Mouse (Mus musculus): ENCODE data around the gene Fadd. TPM values are rescaled to one million over a fixed set of nuclear protein-coding genes. Genes with fewer than 3 reads are reported as not detected.

Gene Fadd
- total and polyA plus RNA-seq, 3 experiments, result 7.2 to 11.6 TPM; not detected in 1

DNA sequence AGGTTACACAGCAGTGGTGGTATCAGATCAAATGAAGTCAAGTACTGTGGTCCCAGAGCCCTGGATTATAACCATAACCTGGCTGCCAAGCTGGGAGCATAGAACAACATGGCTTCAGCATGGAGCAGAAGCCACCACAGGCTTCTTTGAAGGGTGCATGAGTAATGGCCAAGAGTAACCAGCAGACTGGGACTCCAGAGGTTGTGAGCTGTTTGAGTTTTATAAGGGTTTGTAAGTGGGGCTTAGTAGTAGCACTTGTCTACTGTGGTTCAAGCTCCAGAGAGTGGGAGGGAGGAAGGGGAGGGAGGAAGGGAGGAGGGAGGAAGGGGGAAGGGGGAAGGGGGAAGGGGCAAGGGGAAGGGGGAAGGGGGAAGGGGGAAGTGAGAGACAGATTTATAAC lies 38.1 kb upstream of the Fadd start:
- Histone ChIP-seq H3K9ac (ENCODE audit: control insufficient read depth, low read depth, low read length, poor library complexity, severe bottlenecking) (no peak overlapping the region), H3K79me2 (ENCODE audit: control insufficient read depth, insufficient read depth, low read length, poor library complexity) (no peaks in the 10 kb centered on the region), H3K36me3 (ENCODE audit: control insufficient read depth in 1 of 2, insufficient read depth in 2 of 2, low read length in 2 of 2) (no peaks in the 10 kb centered on the region), H3K27me3 (ENCODE audit: control insufficient read depth in 1 of 2, insufficient read depth in 2 of 2, low read length in 2 of 2) (no peaks in the 10 kb centered on the region), H3K4me1 (ENCODE audit: control insufficient read depth in 1 of 2, insufficient read depth in 2 of 2, low read length in 2 of 2) (no peaks in the 10 kb centered on the region), H3K27ac (ENCODE audit: control insufficient read depth, low read depth, low read length) (no peak overlapping the region), H3K4me3 (ENCODE audit: control insufficient read depth in 1 of 2, insufficient read depth in 1 of 2, low read depth in 2 of 2, low read length in 2 of 2) (no peak overlapping the region), H3K9me3 (replicated peaks; ENCODE audit: insufficient read depth, low read length) (no peaks in the 10 kb centered on the region)
- no peak for TF ChIP-seq GATA1 (IDR thresholded peaks at IDR 0.05; ENCODE audit: low read depth, low read length)
- TF ChIP-seq TAL1 (IDR thresholded peaks at IDR 0.05; ENCODE audit: low read length), result no peak
- TF ChIP-seq ETS1 (IDR thresholded peaks at IDR 0.05; ENCODE audit: low read depth, low read length), result no peak
- no peak for TF ChIP-seq MEF2A (IDR thresholded peaks at IDR 0.05; ENCODE audit: extremely low read depth, insufficient replicate concordance, low read depth, low read length, poor library complexity, severe bottlenecking)
- DNase-seq (ENCODE audit: low read depth, low spot score), result no peak

DNA sequence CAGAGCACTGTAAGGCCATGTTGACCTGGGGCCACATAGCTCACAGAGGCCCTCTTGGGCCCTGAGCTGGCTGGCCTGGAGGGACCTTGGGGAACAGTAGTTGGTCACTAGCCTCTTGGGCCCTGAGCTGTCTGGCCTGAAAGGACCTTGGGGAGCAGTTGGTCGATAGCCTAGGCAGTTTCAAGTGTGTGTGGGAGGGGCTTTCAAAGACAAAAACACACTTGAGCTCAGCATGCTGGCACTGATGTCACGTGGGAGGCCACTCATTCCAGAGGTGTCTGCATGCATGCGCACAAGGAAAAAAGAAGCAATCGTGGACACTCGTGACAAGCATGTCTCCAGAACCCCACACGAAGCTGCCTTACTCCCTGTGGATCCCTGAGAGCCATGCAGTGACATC lies 33.1 kb upstream of the Fadd start:
- H3K36me3 ChIP-seq (ENCODE audit: control insufficient read depth in 1 of 2, insufficient read depth in 2 of 2, low read length in 2 of 2), result no peaks in the 10 kb centered on the region
- H3K9me3 ChIP-seq (replicated peaks; ENCODE audit: insufficient read depth, low read length), result no peaks in the 10 kb centered on the region
- H3K9ac ChIP-seq (ENCODE audit: control insufficient read depth, low read depth, low read length, poor library complexity, severe bottlenecking), result no peak overlapping the region
- DNase-seq (ENCODE audit: low read depth, low spot score), result no peak
- no peak overlapping the region for H3K4me3 ChIP-seq (ENCODE audit: control insufficient read depth in 1 of 2, insufficient read depth in 1 of 2, low read depth in 2 of 2, low read length in 2 of 2)
- H3K27ac ChIP-seq (ENCODE audit: control insufficient read depth, low read depth, low read length), result no peak overlapping the region
- H3K79me2 ChIP-seq (ENCODE audit: control insufficient read depth, insufficient read depth, low read length, poor library complexity), result no peaks in the 10 kb centered on the region
- no peaks in the 10 kb centered on the region for H3K4me1 ChIP-seq (ENCODE audit: control insufficient read depth in 1 of 2, insufficient read depth in 2 of 2, low read length in 2 of 2)
- TF ChIP-seq NRF1 (IDR thresholded peaks at IDR 0.05; ENCODE audit: insufficient read depth, low read depth, low read length, poor library complexity, severe bottlenecking) (no peak), ZC3H11A (IDR thresholded peaks at IDR 0.05; ENCODE audit: low read depth, low read length) (no peak)
- H3K27me3 ChIP-seq (ENCODE audit: control insufficient read depth in 1 of 2, insufficient read depth in 2 of 2, low read length in 2 of 2), result no peaks in the 10 kb centered on the region

DNA sequence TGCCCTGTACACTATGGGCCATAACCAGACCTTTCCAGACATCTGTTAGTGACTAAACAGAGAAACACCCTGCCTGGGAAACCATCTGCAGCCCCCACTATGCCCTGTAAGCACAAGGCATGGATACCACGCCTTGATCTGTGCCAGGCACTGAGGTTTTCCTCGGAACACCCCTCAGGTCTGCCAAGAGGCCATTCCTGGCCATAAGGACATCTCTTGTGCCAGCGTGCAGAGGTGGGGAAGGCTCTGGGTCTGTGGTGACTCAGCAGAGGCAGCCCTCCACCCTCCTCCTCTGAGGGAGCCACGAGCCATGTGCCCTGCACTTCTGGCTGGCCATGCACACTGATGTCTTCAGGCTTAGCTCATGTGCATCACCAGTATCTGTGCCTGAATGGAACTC lies 30.6 kb upstream of the Fadd start:
- no peaks in the 10 kb centered on the region for H3K79me2 ChIP-seq (ENCODE audit: control insufficient read depth, insufficient read depth, low read length, poor library complexity)
- H3K9ac ChIP-seq (ENCODE audit: control insufficient read depth, low read depth, low read length, poor library complexity, severe bottlenecking), result no peak overlapping the region
- no peak for DNase-seq (ENCODE audit: low read depth, low spot score)
- H3K4me1 ChIP-seq (ENCODE audit: control insufficient read depth in 1 of 2, insufficient read depth in 2 of 2, low read length in 2 of 2), result no peaks in the 10 kb centered on the region
- no peak overlapping the region for H3K27ac ChIP-seq (ENCODE audit: control insufficient read depth, low read depth, low read length)
- H3K9me3 ChIP-seq (replicated peaks; ENCODE audit: insufficient read depth, low read length), result no peaks in the 10 kb centered on the region
- H3K4me3 ChIP-seq (ENCODE audit: control insufficient read depth in 1 of 2, insufficient read depth in 1 of 2, low read depth in 2 of 2, low read length in 2 of 2), result no peak overlapping the region
- no peaks in the 10 kb centered on the region for H3K36me3 ChIP-seq (ENCODE audit: control insufficient read depth in 1 of 2, insufficient read depth in 2 of 2, low read length in 2 of 2)
- no peaks in the 10 kb centered on the region for H3K27me3 ChIP-seq (ENCODE audit: control insufficient read depth in 1 of 2, insufficient read depth in 2 of 2, low read length in 2 of 2)
- no peak for TF ChIP-seq GABPA (IDR thresholded peaks at IDR 0.05; ENCODE audit: low read depth, low read length)
- no peak for TF ChIP-seq ZKSCAN1 (IDR thresholded peaks at IDR 0.05; ENCODE audit: low read depth, low read length)
- TF ChIP-seq ELF1 (IDR thresholded peaks at IDR 0.05; ENCODE audit: low read depth, low read length), result no peak
- TF ChIP-seq TAL1 (IDR thresholded peaks at IDR 0.05; ENCODE audit: low read length), result no peak
- TF ChIP-seq GATA1 (IDR thresholded peaks at IDR 0.05; ENCODE audit: low read depth, low read length), result no peak
- TF ChIP-seq BHLHE40 (IDR thresholded peaks at IDR 0.05; ENCODE audit: borderline replicate concordance, low read depth, low read length), result no peak
- TF ChIP-seq ETS1 (IDR thresholded peaks at IDR 0.05; ENCODE audit: low read depth, low read length), result no peak
- TF ChIP-seq SMC3 (IDR thresholded peaks at IDR 0.05; ENCODE audit: low read depth, low read length), result no peak
- no peak for TF ChIP-seq NELFE (IDR thresholded peaks at IDR 0.05; ENCODE audit: low read depth, low read length)
- TF ChIP-seq POLR2AphosphoS2 (IDR thresholded peaks at IDR 0.05; ENCODE audit: low read length), result no peak
- no peak for TF ChIP-seq HCFC1 (IDR thresholded peaks at IDR 0.05; ENCODE audit: low read depth, low read length)
- no peak for TF ChIP-seq CTCF (IDR thresholded peaks at IDR 0.05 in 2 of 3, conservative IDR thresholded peaks at IDR 0.05 in 1 of 3; ENCODE audit: control insufficient read depth in 1 of 3, insufficient read depth in 1 of 3, low read depth in 2 of 3, low read length in 3 of 3, poor library complexity in 1 of 3, severe bottlenecking in 1 of 3)
- TF ChIP-seq E2F4 (IDR thresholded peaks at IDR 0.05; ENCODE audit: borderline replicate concordance, low read depth, low read length), result no peak
- no peak for TF ChIP-seq MEF2A (IDR thresholded peaks at IDR 0.05; ENCODE audit: extremely low read depth, insufficient replicate concordance, low read depth, low read length, poor library complexity, severe bottlenecking)
- no peak for TF ChIP-seq POLR2AphosphoS5 (IDR thresholded peaks at IDR 0.05; ENCODE audit: borderline replicate concordance, low read depth, low read length)
- TF ChIP-seq POLR2A (IDR thresholded peaks at IDR 0.05; ENCODE audit: control insufficient read depth in 1 of 2, insufficient read depth in 1 of 2, low read depth in 1 of 2, low read length in 2 of 2, poor library complexity in 1 of 2), result no peak
- no peak for TF ChIP-seq ZMIZ1 (IDR thresholded peaks at IDR 0.05; ENCODE audit: low read depth, low read length)
- no peak for TF ChIP-seq SIN3A (IDR thresholded peaks at IDR 0.05; ENCODE audit: low read length)
